7 mouse cellular contexts compared by ENCODE assay signal in the genomic region with DNA sequence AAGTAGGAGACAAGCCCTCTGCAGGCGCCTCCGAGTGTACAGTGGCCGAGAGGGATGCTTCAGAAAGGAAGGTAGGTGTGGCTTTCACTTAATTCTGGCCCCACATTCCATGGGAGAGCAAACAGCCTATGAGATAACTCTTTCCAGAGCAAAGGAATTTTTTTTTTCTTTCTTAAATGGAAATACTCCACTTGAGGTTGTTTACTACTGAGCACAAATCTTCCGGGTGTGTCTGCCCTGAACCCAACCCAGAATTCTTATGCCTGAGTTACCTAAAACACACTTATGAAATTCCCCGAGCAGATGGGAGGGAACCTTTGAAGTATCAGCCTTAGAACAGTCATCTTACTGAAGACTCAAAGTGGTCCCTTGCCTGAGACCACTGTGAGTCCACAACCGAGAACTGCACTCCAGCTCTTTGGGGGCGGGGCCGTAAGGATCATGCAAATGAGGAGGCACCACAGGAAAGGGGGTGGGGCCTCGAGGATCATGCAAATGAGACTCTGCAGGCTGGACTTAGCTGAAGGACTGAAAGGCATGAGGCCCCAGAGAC.
A peak's percentile ranks its signal among the peaks of the same experiment; 100 is the strongest.
DNase-seq lines count a peak whose midpoint lies in the region; ATAC-seq and TF ChIP-seq lines count a peak whose summit lies in the region.

No protein-coding gene starts in this region.

- no peak overlapping the region for H3K4me2 ChIP-seq in neural tube, embryonic 11.5 days (ENCODE audit: low read depth)

- ATAC-seq in neural tube, embryonic 11.5 days (ENCODE audit: insufficient read depth, low FRiP score, low TSS enrichment) = peak; percentile 77

- in situ Hi-C loops in ES-E14 (cut with MboI; ENCODE audit: low sequenced_read_pairs in 2 of 2, unreplicated experiment in 2 of 2) = loop anchor here (25.0 kb wide), 2 partner anchors 183 to 333 kb away; a partner anchor contains a TSS

- H3K27me3 ChIP-seq in neural tube, embryonic 11.5 days (ENCODE audit: control insufficient read depth, insufficient read depth, low read length) = no peaks in the 10 kb centered on the region

- H3K4me1 ChIP-seq in ES-E14 (ENCODE audit: control insufficient read depth in 2 of 2, insufficient read depth in 2 of 2, low read length in 2 of 2, poor library complexity in 1 of 2) = peaks cover 0 to 4% of the 10 kb centered on the region in 2 experiments; a peak in 1 of 4 replicates
- no peaks in the 10 kb centered on the region for H3K4me1 ChIP-seq in neural tube, embryonic 11.5 days (ENCODE audit: control insufficient read depth, insufficient read depth, low read length)

- no peak overlapping the region for H3K9ac ChIP-seq in ES-E14 (ENCODE audit: insufficient read depth, low read depth, low read length, poor library complexity, severe bottlenecking)
- no peak overlapping the region for H3K9ac ChIP-seq in neural tube, embryonic 11.5 days (ENCODE audit: low read length)

- H3K9me3 ChIP-seq in ES-E14 (ENCODE audit: control insufficient read depth, insufficient read depth, low read depth, low read length) = no peaks in the 10 kb centered on the region
- H3K9me3 ChIP-seq in neural tube, embryonic 11.5 days (ENCODE audit: control insufficient read depth, low read length) = no peaks in the 10 kb centered on the region

- peak overlapping the region in 1 of 2 experiments; percentile 68; a peak in 2 of 4 replicates for H3K4me3 ChIP-seq in ES-E14 (ENCODE audit: insufficient read depth in 1 of 2, low read depth in 1 of 2, low read length in 2 of 2, poor library complexity in 1 of 2, severe bottlenecking in 1 of 2)
- no peak overlapping the region for H3K4me3 ChIP-seq in neural tube, embryonic 11.5 days (ENCODE audit: low read depth, low read length)

- intact Hi-C loops in gastrocnemius, postnatal 36 days (cut with DNase I) = no loop called here

- no peaks in the 10 kb centered on the region; the same call in 1 of the 2 replicates for H3K36me3 ChIP-seq in ES-E14 (ENCODE audit: control insufficient read depth, insufficient read depth, low read length, poor library complexity, severe bottlenecking)
- peaks cover 3% of the 10 kb centered on the region for H3K36me3 ChIP-seq in neural tube, embryonic 11.5 days (ENCODE audit: control insufficient read depth, insufficient read depth, low read length)

- H3K27ac ChIP-seq in ES-E14 (ENCODE audit: insufficient read depth, low read depth, low read length, poor library complexity, severe bottlenecking) = no peak overlapping the region
- H3K27ac ChIP-seq in neural tube, embryonic 11.5 days (ENCODE audit: low read depth, low read length) = no peak overlapping the region

- peak; percentile 83 for DNase-seq in ES-E14 (ENCODE audit: low read depth, low spot score)
- peak; percentile 36 for DNase-seq in c-Kit-positive CD71-negative TER-119-negative erythroid progenitor cells, embryonic 14.5 days (ENCODE audit: low read depth)
- peak; percentile 40 to 44 for DNase-seq in gastrocnemius, postnatal 36 days
- DNase-seq in kidney, postnatal 36 days = peak; percentile 40 to 70
- DNase-seq in neural tube, embryonic 11.5 days (ENCODE audit: low spot score) = peak; percentile 70
- DNase-seq in spleen, adult 12 weeks (ENCODE audit: low spot score) = no peak
- no peak for DNase-seq in spleen, postnatal 4 days (ENCODE audit: low spot score in 2 of 2)

- 52% methylated on average over 9 of the region's 9 CpGs for WGBS in neural tube, embryonic 11.5 days

TF ChIP-seq in ES-E14, 5 proteins besides CTCF, POLR2A, EP300 and RAD21:
- no peak for TF ChIP-seq CHD2 (IDR thresholded peaks at IDR 0.05; ENCODE audit: low read depth, low read length)
- peak; percentile 54; the same call in 1 of the 2 replicates for TF ChIP-seq ZNF384 (IDR thresholded peaks at IDR 0.05; ENCODE audit: low read depth, low read length)
TF ChIP-seq in ES-E14: peak in this region for 1.

Comparison
In these comparisons a context has a peak if more than half of its experiments do, and no peak if none do; other contexts are left out.
1. DNase-seq: peak in ES-E14 (single experiment), c-Kit-positive CD71-negative TER-119-negative erythroid progenitor cells, embryonic 14.5 days (single experiment), gastrocnemius, postnatal 36 days (2 of 2), kidney, postnatal 36 days (2 of 2) and neural tube, embryonic 11.5 days (single experiment); none in spleen, adult 12 weeks (single experiment) and spleen, postnatal 4 days (0 of 2).